Mouse (Mus musculus) spleen, adult 2 months (tissue): Measurements from ENCODE around the gene Ak6. TPM values are rescaled to one million over a fixed set of nuclear protein-coding genes. Genes with fewer than 3 reads are reported as not detected.

Source experiments
- DNase-seq, 2 experiments: peaks; one replicate each; pipeline versions ENCODE4 v3.0.0 to v3.0.0-alpha.2; 2012 to 2021; ENCODE audit warnings: low spot score in 2 of 2, low read depth in 1 of 2
- H3K27ac ChIP-seq: fragments of 200-500 bp; 2 replicates; pipeline ENCODE4 v1.5.1; 2012; ENCODE audit warnings: low read length, inconsistent platforms; ENCODE audit not compliant: insufficient read depth
- H3K27me3 ChIP-seq: fragments of 200-500 bp; 2 replicates; pipeline ENCODE4 v1.6.1; 2012; ENCODE audit warnings: mild to moderate bottlenecking, moderate library complexity, low read length, inconsistent platforms; ENCODE audit not compliant: control insufficient read depth, insufficient read depth
- H3K36me3 ChIP-seq: fragments of 200-500 bp; 2 replicates; pipeline ENCODE4 v1.6.1; 2012; ENCODE audit warnings: mild to moderate bottlenecking, low read length, inconsistent platforms; ENCODE audit not compliant: control insufficient read depth, insufficient read depth
- H3K4me1 ChIP-seq: fragments of 200-500 bp; 2 replicates; pipeline ENCODE4 v1.6.1; 2011; ENCODE audit warnings: inconsistent platforms; ENCODE audit not compliant: control insufficient read depth, insufficient read depth, insufficient read length
- H3K4me3 ChIP-seq: fragments of 200-500 bp; 2 replicates; pipeline ENCODE4 v1.5.1; 2011; ENCODE audit warnings: mild to moderate bottlenecking, inconsistent platforms; ENCODE audit not compliant: insufficient read depth, insufficient read length; ENCODE audit errors: extremely low read depth
- CTCF ChIP-seq: fragments of 200-500 bp; IDR thresholded peaks from 2 replicates; pipeline ENCODE4 v1.5.1; 2011; ENCODE audit warnings: mild to moderate bottlenecking, inconsistent platforms; ENCODE audit not compliant: insufficient read depth, insufficient read length, insufficient replicate concordance; ENCODE audit errors: extremely low read depth
- POLR2A ChIP-seq: fragments of 200-500 bp; IDR thresholded peaks from 2 replicates; pipeline ENCODE4 v1.6.1; 2011; ENCODE audit warnings: low read depth, low read length, inconsistent platforms
- WGBS: fragments of 180-500 bp; shearing (Covaris S2); methylation state at CpG from one replicate; pipeline ENCODE4 v1.1.7; 2018; 5-methylcytosine and 5-hydroxymethylcytosine counted together
- polyA plus RNA-seq: library from polyadenylated mRNA; depleted of rRNA; stranded (reverse); fragments of >200 nt; gene quantifications from 2 replicates; pipeline ENCODE4 v1.2.3, GENCODE M21; 2012

Ak6 gene
- polyA plus RNA-seq, 1 experiment, result 19.3 TPM

DNA sequence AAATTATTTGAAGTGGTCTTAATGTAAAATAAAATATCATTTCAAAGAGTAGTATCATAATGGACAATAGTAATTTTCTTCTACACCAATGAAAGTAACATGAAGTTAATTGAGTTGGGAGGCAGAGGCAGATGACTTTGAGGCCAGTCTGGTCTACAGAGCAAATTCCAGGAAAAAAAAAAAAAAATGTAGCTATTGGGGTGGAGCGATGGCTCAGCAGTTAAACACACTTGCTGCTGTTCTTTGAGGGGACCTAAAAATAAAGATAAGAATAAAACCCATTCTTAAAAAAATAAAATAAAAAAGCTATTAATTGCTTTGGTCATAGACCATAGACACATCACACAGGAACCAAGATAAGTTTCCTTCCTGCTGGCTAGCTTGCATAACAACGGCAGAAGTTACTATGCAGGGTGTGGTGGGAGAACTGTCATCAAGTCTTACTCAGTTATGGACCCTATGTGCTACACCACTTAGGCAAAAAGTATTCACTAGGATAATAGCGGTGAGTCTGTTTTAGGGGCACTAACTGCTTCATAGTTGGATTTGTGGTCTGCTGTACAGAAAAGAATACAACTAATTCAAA is 16.6 kb upstream of the Ak6 start:
- no peak overlapping the region for H3K27ac ChIP-seq
- no peaks in the 10 kb centered on the region for H3K27me3 ChIP-seq
- 76% methylated on average over 3 of the region's 3 CpGs for WGBS
- H3K4me1 ChIP-seq, result no peaks in the 10 kb centered on the region
- H3K4me3 ChIP-seq, result no peak overlapping the region
- no peak for TF ChIP-seq CTCF
- TF ChIP-seq POLR2A, result no peak
- DNase-seq, result no peak
- H3K36me3 ChIP-seq, result peaks cover 34% of the 10 kb centered on the region

GRCm38 (mm10) chr13:100642471-100643209 is 8.1 kb upstream of the Ak6 start:
- H3K27ac ChIP-seq, result peak overlapping the region; percentile 70
- TF ChIP-seq CTCF (no peak), POLR2A (no peak)
- H3K27me3 ChIP-seq, result no peaks in the 10 kb centered on the region
- H3K36me3 ChIP-seq, result peaks cover 24% of the 10 kb centered on the region
- H3K4me1 ChIP-seq, result no peaks in the 10 kb centered on the region; the same call in 1 of the 2 replicates
- WGBS, result 34% methylated on average over 4 of the region's 4 CpGs
- no peak overlapping the region for H3K4me3 ChIP-seq
- DNase-seq, result peak in 1 of 2 experiments; percentile 53

DNA sequence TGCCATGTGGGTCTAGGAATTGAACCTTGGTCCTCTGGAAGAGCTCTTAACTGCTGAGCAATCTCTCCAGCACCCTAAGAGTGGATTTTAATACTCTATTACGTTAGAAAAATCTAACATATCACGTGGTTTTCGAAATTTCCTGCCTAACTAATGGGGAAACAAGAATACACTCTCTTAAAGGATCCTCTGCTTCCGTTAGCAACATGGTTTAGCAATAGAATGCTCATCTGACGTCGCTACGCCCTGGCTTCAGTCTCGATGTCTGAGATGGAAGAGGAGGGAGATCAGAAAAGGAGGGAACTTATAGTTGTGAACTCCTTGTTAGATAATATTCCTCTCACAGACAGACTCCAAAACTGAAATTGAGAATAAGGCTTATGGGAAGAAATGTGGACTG is 2.6 kb upstream of the Ak6 start:
- peaks cover 17% of the 10 kb centered on the region for H3K36me3 ChIP-seq
- TF ChIP-seq POLR2A (no peak), CTCF (no peak)
- H3K27ac ChIP-seq, result no peak overlapping the region
- WGBS, result 91% methylated on average over 8 of the region's 8 CpGs
- H3K27me3 ChIP-seq, result no peaks in the 10 kb centered on the region
- no peak overlapping the region for H3K4me3 ChIP-seq
- peaks cover 10% of the 10 kb centered on the region for H3K4me1 ChIP-seq
- DNase-seq, result no peak

DNA sequence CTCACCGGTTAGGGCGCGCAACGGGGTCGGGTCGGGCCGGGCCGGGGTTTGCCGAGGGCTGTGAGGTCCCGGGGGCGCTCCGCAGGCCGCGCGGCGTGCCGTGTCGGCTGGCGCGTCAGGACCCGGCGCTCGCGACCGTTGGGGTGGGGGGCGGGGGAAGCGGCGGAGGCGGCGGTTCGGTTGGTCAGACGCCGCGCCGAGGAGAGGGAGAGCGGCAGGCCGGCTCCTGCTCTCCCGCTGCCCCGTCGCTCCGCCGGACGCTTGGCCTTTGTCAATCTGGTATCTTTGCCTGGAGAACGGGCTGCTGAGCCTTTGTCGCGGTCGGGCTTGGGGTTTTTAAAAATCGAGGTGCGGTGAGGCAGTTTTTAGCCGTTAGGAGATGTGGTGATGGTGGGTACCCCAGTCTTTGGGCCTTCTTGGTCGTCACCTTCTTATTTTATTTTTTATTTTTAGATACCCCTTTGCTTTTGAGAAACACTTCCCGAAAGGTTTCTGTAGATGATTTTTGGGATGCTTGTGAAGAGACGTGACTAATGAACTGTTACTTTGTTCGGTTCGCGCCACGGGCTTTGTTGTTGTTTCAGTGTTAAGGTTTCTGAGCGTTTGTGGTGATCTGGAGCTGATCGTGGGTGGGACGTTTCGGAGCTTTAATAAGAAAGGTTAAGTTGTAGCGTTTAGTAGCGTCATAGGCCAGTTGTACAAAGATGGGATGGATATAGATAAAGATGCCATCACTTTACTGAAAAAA is 834 bp downstream of the Ak6 start, which contains the start of gene Taf9:
Gene Taf9, plus strand, starts transcription at position 141 of the 748 bp plus-strand sequence.
- no peak for DNase-seq
- Histone ChIP-seq H3K36me3 (peaks cover 6% of the 10 kb centered on the region; the same call in 1 of the 2 replicates), H3K4me1 (peaks cover 10% of the 10 kb centered on the region), H3K4me3 (peak within 1 kb of the TSS; percentile 88), H3K27ac (peak within 1 kb of the TSS; percentile 97), H3K27me3 (no peaks in the 10 kb centered on the region)
- WGBS, result under 1% methylated on average over 52 of the region's 63 CpGs
- TF ChIP-seq POLR2A, result no peak
- TF ChIP-seq CTCF, result no peak

DNA sequence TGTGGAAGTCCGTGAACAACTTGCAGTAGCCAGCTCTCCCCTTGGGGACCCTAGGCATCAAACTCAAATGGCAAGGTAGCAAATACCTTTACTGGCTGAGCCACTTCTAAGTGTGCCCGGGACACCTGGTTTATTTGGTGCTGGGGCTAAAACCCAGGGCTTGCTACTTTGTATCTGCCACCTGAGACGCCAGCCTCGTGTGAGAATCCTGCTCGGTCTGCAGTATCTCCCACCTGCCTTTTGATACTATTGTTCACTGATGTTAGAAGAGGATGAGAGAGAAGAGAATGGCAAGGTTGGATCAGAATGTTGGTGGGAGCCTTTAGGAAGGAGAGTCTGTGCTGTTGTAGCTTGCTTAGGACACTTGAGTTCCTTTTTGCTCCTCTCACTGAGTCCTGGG is 7.3 kb downstream of the Ak6 start:
- DNase-seq, result no peak
- Histone ChIP-seq H3K4me3 (no peak overlapping the region), H3K27me3 (no peaks in the 10 kb centered on the region), H3K27ac (no peak overlapping the region), H3K4me1 (no peaks in the 10 kb centered on the region), H3K36me3 (peaks cover 5% of the 10 kb centered on the region; the same call in 1 of the 2 replicates)
- no peak for TF ChIP-seq POLR2A
- TF ChIP-seq CTCF, result no peak
- WGBS, result 90% methylated on average over 5 of the region's 5 CpGs

DNA sequence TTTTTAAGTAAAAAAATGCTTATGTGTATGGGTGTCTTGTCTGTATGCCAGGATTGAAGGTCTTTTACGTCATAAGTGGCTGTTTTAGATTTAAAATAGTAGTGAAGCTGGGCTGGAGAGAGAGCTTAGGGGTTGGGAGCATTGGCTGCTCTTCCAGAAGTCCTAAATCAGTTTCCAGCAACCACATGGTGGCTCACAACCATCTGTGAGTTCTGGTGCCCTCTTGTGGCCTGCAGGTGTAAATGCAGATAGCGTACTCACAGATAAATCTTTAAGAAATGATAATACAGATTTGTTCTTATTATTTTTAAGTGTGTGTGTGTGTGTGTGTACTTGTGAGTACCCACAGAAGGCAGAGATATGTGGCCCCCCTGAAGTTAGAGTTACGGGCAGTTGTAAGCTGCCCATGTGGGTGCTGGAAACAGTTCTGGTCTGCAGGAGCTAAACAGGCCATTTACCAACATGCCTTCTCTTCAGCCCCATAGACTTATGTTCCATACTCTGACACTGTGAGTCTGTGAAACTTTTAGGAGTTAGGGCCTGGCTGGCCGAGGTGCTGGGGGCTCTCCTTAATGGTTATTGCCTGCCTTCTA is 9.2 kb downstream of the Ak6 start:
- WGBS, result 29% methylated on average over 4 of the region's 4 CpGs
- H3K27me3 ChIP-seq, result no peaks in the 10 kb centered on the region
- peaks cover 5% of the 10 kb centered on the region; the same call in 1 of the 2 replicates for H3K36me3 ChIP-seq
- TF ChIP-seq POLR2A, result no peak
- peak; percentile 55; the same call in 1 of the 2 replicates for TF ChIP-seq CTCF
- H3K4me1 ChIP-seq, result no peaks in the 10 kb centered on the region
- no peak overlapping the region for H3K27ac ChIP-seq
- peak; percentile 37 to 52 for DNase-seq
- H3K4me3 ChIP-seq, result no peak overlapping the region
